Mouse (Mus musculus) inflammation-experienced regulatory T-cells, adult 16 weeks (primary cell): ENCODE results near the gene Coq6. TPM values are rescaled to one million over a fixed set of nuclear protein-coding genes. Genes with fewer than 3 reads are reported as not detected.

ENCODE experiments used
- polyA plus RNA-seq: library from polyadenylated mRNA; unstranded; fragments of 100-300 nt; shearing (Covaris generic); gene quantifications from one replicate; pipeline ENCODE4 v1.2.1, GENCODE M21; 2017

Coq6 gene
- polyA plus RNA-seq: 28.1 TPM

DNA sequence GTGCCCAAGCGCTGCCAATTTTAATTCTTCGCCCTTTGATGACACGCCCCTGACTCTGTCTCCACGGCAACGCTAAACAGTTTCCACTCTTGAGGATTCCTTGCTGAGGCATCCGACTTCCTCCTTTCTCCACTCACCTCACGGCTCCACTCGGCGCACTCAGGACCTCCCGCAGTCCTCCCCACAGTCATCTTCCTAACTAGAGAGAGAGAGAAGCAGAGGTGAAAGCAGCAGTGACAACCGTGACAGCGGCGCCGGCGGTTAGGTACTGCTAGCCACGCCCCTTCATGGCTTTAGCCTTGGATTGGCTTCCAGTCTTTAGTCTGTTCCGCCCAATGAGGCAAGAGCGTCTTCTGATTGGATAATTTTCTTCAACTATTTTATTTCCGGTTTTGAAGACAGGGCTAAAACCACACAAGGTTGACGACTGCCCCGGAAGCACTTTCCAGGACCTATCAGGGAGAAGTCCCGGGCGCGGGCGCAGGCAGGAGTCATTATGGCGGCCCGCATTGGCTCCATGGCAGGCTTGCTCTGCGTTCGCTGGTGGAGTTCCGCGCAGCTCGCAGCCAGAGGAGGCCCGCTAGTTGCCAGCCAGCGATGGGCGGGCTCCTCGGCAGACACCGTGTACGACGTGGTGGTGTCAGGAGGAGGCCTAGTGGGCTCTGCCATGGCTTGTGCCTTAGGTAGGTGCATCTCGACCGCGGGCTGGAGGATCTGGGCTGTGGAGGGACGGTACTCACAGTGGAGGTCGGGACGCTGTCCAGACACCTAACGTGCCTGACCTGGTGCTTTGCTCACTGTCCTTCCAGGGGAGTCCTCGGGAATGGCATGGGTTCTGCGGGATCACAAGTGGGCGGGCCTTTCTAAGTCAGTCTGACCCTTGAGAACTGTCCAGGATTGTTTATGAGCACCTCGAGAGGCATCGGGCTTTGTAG, at the start of gene Coq6, which contains the start of gene Fam161b:
Coq6 (plus strand) TSS at position 103 of the 935 bp plus-strand sequence.
Fam161b (minus strand) TSS at position 279 of the 935 bp plus-strand sequence.

DNA sequence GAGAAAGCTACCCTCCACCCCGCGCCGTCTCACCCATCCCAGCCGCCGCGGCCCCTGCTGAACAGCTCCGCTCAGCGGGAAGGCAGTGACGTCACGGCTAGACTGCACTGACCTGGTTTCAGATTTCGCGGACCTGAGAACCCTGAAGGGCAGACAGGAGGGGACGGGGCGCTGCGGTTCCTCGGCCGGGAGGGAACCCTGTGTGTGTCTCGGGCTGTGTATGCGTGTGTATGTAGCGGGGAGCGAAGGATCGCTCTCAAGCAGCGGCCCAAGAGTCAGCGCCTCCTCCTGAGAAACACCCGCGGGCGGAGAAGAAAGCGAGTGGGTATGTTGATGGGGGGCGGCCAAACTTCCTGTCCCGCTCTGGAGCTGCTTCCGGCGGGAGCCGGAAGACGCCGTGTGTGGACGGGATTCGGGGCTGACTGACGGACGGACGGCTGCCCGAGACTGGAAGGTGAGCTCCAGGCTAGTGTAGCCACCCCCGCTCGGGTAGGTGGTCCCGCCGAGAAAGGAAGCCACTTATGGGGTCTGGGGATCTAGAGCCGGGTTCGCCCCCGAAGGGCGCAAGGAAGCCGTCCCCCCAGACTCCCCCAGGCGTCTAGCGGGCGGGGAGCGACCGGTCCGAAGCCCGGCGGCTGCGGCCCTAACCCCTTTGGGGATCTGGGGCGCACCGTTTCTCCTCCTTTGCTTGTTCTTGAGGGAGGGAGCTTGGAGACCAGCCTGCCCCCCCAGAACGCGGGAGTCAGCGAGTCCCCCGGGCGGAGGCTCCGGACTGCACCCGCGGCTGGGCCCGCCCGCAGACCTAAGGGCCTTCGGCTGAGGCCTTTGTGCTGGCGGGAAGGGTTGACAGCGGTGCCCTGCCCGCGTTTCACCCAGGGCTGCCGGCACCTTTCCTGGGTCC, 44.5 kb upstream of the Coq6 start, which contains the start of gene Zfp410:
Zfp410 (plus strand) TSS at position 132 of the 901 bp plus-strand sequence.

DNA sequence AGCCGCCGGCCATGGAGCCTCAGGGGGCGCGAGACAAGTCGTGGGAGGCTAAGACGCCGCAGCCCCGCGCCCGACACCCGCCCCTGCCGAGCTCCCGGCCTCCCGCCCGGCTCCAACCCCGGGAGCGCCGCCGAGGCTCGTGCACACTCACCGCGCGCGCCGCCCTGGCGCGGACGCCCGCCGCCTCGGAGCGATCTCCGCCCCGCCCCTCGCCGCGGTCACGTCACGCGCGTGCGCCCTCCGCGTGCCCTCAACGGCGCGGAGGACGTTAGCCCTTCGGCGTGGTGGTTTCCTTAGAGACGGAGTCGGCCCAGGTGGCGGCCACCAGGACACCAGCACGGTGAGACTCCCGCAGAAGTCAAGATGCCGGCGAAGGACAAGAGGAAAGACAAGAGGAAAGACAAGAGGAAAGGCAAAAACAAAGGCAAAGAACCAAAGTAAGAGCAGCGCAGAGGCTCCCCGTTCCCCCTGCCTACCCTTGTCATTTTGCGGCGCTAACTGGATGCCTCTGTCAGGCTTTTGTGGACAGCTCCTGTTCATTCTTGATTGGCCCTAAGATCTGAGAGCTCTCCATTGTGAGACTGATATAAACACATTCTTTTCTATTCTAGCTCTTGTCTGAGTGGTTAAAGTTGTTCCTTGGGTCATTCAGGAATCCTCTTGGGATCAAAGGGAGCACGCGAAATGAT, 47.5 kb downstream of the Coq6 start, which contains the start of the genes Entpd5 and Bbof1:
Entpd5 (minus strand) TSS at position 211 of the 689 bp plus-strand sequence.
Bbof1 (plus strand) TSS at position 253 of the 689 bp plus-strand sequence.

DNA sequence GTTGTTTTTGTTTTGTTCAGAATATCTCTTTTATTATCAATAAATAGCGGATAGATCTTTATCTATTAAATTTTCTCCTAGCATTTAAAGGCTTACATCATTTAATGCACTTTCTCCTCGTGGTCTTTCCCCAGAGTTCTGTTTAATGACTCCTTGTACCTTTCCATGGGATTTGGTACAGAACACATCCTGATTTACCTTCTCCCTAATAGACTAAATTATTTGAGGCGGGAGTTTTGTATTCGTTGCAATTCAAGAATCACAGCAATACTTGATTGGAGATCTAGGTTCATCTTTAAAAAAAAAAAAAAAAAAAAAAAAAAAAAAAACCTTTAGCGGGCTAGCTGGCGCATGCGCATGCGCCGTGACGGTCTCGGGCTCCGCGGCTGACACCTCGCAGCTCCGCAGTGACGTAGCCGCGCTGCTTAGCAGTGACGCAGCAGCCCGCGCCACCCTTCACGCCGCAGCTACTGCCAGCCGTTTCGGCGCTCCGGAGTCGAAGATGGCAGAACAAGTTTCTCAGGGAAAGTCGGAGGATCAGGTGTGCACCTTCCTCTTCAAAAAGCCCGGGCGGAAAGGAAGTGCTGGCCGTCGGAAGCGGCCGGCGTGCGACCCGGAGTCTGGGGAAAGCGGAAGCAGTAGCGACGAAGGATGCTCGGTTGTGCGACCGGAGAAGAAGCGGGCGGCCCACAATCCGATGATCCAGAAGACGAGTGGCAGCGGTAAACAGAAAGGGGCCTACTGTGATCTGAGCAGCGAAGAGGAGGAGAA, 55.6 kb downstream of the Coq6 start, which contains the start of gene Rnf113a2:
Rnf113a2 (plus strand) TSS at position 363 of the 771 bp plus-strand sequence.

Other genes with a start within 250 kb of the Coq6 start
- 0.93 TPM for gene Dnal1, start 247.3 kb upstream of the Coq6 start, polyA plus RNA-seq
- gene Pnma1, start 213.2 kb upstream of the Coq6 start, polyA plus RNA-seq: not detected
- gene Elmsan1, start 142.8 kb upstream of the Coq6 start, polyA plus RNA-seq: 32.9 TPM
- 39.0 TPM for gene Ptgr2, start 76.4 kb upstream of the Coq6 start, polyA plus RNA-seq
- gene Zfp410, start 44.8 kb upstream of the Coq6 start, polyA plus RNA-seq: 74.8 TPM
- gene Fam161b, start 176 bp downstream of the Coq6 start, polyA plus RNA-seq: 0.91 TPM
- gene Entpd5, start 47.4 kb downstream of the Coq6 start, polyA plus RNA-seq: 61.3 TPM
- 0.88 TPM for gene Bbof1, start 47.4 kb downstream of the Coq6 start, polyA plus RNA-seq
- 36.0 TPM for gene Rnf113a2, start 55.5 kb downstream of the Coq6 start, polyA plus RNA-seq
- 27.6 TPM for gene Aldh6a1, start 89.3 kb downstream of the Coq6 start, polyA plus RNA-seq
- gene Lin52, start 89.8 kb downstream of the Coq6 start, polyA plus RNA-seq: 25.9 TPM
- not detected for gene Vsx2, start 208.1 kb downstream of the Coq6 start, polyA plus RNA-seq